Mouse (Mus musculus) gastrocnemius, adult 8-10 months (tissue): ENCODE results near the gene Rassf7. TPM values are rescaled to one million over a fixed set of nuclear protein-coding genes. Genes with fewer than 3 reads are reported as not detected.
"Not testable (repeated sequence)": the region's sequence is repeated elsewhere in the genome, so short reads cannot be mapped to it uniquely, and the experiment has no call there.

Source experiments
- DNase-seq, 2 experiments: peaks; one replicate each; pipeline ENCODE4 v3.0.0; 2022; ENCODE audit warnings: low spot score in 2 of 2
- total RNA-seq, 4 experiments: library from RNA; stranded (reverse); gene quantifications; 2 replicates each; pipeline ENCODE4 v1.2.4; 2022

Gene Rassf7
- total RNA-seq, 4 experiments from 2014 or later: 0.38 to 0.56 TPM; not detected in 2

DNA sequence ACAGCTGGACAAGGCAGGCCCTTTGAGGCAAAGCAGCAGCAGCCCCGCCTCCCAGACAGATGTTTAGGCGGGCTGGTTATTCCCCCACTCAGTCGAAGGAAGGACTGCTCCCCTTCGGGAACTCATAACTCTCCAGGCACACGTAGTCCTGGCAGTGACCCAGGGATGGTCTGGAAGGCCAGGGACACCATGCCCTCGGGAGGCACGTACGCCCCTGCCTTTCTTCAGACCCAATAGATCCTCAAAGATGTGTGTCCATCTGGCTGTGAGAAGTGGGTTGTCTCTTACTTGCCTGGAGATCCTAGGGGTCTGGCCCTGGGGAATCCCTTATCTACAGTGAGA, 6.4 kb downstream of the Rassf7 start:
- no peak for DNase-seq

DNA sequence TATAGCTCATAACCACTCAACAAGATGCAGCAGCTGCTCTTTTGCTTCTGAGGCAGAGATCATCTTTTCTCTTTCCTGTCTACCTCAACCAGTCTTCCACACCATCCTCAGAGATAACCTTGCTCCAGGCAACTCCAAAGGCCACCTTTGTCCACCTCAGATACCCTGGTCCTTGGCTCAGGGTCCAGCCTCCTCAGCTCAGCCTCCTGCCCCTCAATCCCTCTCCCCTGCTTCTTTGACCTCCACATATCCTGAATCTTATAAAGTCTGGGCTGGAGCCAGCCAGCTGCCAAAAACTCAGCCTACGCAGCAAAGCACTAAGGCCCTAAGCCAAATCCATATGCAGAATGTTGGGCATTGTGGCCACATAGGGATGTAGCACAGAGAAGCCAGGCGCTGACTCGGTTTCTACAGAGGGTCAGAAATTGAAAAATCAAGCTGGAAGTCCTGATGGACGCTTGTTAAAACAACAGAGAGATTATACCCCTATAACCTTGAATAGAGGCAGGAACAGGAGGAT, 7.1 kb downstream of the Rassf7 start:
- no peak for DNase-seq

DNA sequence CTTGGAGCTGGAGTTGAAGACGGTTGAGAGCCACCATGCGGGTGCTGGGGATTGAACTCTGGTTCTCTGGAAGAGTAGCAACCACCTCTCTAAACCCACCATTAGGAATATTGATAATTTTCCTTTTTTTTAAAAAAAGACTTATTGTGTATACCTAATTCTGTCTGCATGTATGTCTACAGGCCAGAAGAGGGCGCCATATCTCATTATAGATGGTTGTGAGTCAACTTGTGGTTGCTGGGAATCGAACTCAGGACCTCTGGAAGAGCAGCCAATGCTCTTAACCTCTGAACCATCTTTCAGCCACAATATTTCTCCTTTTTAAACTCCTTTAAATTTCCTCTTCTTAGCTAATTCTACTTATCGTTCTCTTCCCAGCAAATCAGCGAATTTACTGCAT, 10.9 kb downstream of the Rassf7 start:
- DNase-seq: no peak

DNA sequence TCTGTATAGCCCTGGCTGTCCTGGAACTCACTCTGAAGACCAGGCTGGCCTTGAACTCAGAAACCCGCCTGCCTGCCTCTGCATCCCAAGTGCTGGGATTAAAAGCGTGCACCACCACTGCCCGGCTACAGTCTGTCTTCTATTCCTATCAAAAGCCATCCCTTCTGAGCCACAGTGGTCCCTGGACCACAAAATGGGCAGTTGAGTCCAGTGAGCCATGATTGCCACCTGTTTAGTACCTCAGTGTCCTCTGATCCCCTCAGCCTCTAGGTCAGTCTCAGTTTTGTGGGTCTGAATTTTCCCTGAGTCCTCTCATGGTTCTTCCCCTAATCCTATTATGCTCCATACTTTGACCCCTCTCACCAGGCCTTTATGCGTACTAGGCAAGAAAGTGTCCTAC, 12.1 kb downstream of the Rassf7 start:
- no peak for DNase-seq

DNA sequence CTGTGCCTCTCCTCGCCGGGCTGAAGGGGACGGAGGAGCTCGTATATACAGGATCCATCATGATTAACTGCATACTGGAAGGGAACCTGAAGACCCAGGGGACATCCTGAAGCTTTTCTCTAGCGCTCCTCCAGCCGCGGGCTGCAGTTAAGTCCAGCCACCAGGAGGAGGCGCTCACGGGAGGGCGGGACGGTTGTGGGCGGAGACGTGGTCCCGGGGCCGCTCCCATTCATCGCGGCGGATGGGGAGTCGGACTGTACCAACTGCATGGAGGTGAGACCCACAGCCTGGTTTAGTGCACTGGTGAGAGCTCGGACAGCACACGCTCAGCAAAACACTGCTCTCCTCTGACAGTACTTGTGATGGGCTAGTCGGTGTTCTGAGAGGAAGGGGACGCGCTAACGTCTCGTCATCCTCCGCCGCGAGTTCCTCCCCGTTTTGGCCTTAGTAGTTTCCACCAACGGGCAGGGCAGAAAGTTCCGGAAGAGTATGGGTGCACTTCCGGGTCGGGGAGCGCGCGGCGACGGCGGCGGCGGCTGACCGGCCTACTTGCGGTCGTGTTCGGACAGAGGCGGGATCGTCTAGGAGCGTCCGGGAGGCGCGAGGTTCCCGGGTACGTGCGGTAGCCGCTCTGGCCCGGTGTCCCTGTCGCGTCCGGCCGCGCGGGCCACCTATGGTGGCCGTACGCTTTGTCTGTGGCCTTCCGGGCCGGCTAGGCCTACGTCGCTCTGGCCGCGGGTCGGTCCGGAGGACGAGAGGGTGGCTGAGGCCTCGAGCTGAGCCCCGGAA, 12.8 kb downstream of the Rassf7 start, which contains the start of gene Phrf1:
Gene Phrf1 (plus strand): TSS at position 506 of the 789 bp plus-strand sequence.
- peak; percentile 79 to 80 for DNase-seq

DNA sequence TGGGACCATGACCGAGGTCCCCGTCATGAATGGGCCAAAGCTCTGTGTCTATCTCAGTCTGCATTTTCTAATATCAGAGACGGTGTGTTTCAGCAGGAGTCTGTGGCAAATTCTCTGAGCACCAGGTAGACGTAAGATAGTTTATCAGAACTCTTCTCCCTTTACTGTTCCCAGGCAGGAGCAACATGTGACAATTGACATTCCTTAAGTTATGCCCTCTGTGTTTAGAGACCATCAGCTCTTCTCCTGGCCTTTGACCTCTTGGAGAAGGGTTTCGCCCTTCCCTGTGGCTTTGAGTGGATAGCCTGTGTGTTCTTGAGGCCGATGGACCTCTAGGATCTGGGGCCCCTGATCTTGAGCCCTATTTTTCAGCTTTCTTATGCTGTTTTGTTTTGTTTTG, 14.0 kb downstream of the Rassf7 start:
- DNase-seq: no peak

DNA sequence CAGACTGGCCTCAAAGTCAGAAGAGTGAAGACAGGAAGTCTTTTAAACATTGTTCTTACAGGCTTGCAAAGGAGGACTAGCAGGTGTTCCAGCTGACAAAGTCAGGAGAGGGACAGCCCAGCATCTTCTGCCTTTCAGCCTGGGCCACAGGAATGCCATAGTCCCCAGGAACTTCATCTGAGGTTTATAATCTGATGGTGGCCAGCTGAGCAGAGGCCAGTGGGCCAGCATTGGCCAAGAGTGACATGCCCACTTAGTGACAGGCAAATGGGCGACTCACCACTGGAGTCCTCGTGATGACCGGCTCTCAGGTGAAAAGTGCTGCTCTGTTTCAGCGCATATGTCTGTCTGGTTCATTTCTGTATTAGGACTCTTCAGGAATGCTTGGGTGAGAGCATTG, 14.9 kb downstream of the Rassf7 start:
- no peak for DNase-seq

DNA sequence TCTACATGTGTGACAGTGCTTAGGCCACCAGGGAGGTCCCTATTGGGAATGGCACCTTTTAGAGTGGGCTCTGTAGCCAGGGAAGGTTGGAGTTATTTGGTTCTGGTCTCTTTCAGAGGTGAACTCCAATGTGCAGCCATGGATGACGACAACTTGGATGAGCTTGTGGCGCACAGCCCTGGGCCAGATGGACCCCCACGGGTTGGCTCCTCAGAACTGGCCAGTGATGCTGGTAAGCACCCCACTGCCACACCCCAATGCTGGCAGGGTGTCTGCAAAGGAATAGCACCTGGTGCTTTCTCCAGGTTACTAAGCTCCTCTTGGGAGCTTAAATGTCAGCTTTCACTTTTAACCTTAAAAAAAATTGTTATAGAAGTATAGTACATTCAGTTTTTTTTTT, 15.5 kb downstream of the Rassf7 start:
- no peak for DNase-seq

DNA sequence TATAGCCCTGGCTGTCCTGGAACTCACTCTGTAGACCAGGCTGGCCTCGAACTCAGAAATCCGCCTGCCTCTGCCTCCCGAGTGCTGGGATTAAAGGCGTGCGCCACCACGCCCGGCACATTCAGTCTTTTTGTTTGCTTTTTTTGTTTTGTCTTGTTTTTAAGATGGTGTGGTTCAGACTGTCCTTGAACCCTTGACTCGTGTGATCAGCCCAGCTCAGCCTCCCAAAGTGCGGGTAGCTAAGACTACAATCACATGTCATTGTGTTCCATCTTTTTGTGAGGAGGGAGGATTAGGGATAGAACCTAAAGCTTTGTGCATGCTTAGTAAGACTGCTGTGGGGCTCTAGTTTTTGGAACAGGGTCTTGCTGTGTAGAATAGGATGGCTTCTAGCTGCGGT, 15.9 kb downstream of the Rassf7 start:
- no peak for DNase-seq

DNA sequence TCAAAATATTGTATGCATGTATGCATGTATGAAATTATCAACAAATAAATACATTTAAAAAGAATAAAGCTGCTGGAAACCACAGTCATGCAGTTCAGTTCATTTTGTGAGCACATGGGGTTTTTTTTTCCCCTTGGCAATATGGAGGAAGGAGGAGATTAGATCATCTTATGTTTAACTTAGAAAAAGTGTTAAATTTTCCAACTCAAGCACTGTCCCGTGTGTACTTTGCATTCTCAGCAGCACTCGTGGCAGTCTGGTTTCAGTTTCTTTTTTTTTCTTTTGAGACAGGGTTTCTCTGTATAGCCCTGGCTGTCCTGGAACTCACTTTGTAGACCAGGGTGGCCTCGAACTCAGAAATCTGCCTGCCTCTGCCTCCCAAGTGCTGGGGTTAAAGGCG, 34.8 kb downstream of the Rassf7 start:
- not testable (repeated sequence) for DNase-seq

DNA sequence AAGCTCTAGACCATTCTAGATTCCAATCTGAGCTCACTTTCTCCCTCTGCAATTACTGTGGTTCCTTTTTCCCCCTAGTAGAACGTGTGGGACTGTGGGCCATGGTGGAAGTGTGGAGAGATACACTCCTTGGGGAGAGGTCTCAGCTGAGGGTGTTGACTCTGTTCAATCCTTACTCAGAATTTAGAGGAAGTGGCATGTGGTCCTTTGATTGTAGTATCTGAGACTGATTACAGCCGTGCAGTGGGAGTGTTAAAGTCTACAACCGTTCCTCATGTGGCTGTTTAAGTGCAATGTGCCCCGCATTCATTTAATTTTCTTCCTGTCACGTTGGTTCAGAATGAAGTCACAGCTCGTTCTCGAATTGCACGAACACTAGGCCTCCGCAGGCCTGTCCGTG, 40.5 kb downstream of the Rassf7 start:
- DNase-seq: no peak

DNA sequence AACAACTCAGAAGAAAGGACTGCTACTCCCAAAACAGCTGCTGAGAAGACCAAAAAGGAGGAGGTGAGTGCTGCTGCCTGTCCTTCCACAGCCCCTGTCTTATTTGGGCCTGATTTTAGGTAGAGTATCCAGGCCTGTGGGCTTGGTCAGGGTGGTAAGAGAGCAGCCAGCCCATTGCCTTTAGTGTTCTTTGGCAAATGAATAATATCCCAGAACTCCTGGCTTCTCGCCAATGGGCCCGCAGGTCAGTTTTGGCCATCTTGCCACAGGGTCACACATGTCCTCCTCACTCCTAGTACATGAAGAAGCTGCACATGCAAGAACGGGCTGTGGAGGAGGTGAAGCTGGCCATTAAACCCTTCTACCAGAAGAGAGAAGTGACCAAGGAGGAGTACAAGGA, 45.8 kb downstream of the Rassf7 start:
- no peak for DNase-seq

DNA sequence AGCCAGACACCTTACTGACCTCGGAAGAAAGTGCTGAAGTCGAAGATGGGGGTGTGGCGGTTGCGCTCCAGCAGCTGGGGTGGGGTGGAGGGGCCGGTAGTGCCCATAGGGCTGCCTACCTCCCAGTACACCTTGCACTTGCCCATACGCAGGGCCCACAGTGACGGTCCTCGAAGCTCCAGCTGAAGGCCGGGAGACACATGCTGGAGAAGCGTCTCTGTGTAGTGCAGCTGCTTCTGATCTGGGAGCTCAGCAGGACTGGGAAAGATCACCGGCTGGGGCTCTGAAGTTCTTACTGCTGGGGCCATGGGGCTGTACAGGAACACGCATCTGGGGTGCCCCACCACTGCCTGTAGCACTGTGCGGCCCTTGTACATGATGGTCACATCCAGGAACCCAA, 48.0 kb downstream of the Rassf7 start:
- DNase-seq: no peak

DNA sequence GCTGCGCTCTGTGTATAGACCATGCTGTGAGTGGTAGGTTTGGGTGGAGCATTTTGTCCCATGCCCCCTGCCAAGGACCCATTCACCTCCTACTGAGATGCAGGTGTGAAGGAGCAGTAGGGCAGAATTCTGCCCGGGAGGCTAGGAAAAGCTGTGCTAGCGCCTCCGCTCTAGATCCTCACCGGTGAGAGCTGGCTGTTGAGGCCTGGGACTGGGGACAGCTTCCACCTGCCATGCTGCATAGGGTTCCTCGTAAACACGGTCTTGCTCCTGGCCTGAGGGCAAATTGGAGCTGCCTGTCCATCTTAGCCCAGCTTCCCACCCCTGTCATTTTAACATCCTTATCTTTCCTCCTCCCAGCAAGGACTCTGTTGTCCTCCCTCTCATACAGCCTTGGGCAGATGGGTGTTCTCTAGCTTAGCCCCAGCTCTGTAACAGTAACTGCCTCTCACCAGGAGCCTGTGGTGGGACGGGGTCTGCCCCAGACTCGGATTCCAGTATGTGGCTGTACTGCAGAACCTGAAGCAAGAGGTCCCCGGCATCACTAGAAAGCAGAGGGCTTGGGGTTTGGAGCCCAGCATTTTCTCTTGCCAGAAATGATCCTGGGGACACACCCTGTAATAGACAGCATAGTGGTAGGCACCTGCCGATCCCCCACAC, 48.5 kb downstream of the Rassf7 start:
- DNase-seq: no peak

DNA sequence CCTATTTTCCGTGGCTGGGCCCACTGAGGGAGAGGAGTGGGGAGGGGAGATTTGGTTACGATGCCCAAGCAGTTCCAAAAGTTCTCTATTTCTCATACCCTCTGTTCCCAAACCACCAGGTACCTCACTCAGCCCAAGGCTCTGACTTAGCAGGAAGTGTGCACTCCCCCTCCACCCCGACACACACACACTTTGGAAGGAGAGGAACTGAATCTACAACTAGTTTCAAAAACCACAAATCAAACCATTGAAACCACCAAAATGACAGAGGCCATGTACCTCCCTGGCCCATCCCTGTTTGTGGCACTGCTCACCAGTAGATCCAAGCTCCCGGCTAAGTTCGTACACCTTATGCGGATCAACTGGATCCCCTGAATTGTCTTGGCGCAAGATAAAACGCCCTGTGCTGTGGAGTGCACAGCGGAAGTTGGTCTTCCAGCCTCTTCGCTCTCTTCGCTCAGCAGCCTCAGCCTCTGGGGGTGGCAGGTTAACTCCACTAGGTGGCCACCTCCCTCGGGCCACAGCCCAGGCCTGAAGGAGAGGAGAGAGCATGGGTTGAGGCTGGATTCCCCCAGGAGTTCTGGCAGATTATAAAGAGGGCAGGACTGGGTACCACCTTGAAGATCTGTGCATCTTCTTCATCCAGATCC, 49.2 kb downstream of the Rassf7 start:
- no peak for DNase-seq

DNA sequence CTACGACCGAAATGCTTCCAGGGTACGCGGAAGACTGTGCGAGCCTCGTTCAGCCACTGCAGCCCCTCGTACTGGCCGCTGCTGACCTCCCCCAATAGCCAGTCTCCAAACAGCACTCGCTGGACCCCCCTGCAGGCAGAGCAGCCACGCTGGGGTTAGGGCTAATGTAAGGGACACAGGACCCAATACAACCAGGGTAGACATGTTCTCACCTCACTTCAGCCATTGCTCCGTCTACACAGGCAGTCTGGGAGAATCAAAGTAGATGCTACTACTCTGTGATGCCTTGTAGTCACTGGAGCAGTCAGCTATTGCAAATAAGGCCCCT, 49.7 kb downstream of the Rassf7 start:
- no peak for DNase-seq

DNA sequence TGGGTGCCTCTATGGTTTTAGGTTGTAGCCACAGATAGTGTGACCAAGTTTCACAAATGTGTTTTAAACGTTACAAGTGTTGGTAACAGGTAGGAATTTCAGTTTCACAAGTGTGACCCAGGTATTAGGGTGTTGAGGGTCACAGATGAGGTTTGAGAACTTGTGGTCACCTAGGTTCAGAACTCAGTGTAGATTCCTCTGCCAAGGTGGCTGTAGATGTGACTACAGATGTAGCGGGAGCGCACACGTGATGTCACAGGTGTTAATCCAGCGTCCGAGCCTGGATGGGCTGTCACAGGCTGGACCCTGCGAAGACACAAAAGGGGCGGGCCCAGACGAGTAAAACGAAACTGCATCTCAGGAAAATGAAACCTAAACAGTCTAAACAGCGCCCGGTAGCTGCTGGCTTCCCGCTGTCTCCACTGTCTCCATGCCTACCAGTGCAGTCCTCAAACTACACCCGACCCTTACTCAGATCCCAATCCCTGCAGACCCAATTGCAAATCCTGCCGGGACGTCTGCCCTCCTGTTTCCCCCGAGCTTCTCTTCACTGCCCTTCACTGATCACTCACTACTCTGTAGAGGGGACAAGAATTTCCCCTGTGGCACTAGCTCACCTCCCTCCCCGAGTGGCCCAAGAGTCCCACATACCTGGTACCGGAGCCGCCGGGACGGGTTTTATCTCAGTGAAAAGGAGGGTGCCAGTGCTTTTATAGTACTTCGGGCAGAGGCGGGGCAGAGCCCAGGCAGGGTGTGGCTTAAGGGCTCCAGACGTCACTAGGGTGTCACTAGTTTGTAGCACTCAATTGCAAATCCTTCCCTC, 50.3 kb downstream of the Rassf7 start, which contains the start of gene Irf7:
Gene Irf7 (minus strand): TSS at position 743 of the 823 bp plus-strand sequence.
- DNase-seq: peak; percentile 41 to 48
